Mouse (Mus musculus) midbrain, postnatal 0 days (tissue): Measurements from ENCODE around the gene Tfap2a. TPM values are rescaled to one million over a fixed set of nuclear protein-coding genes. Genes with fewer than 3 reads are reported as not detected.

Experiments used
- ATAC-seq: fragments of 200-750 bp; cut with Nextera tagmentation; 2 replicates; pipeline ENCODE4 v1.8.0; 2017; ENCODE audit warnings: moderate number of reproducible peaks, mild to moderate bottlenecking, moderate TSS enrichment, moderate library complexity; ENCODE audit not compliant: low FRiP score
- DNase-seq: peaks from one replicate; pipeline ENCODE4 v3.0.0-alpha.2; 2015; ENCODE audit warnings: low spot score
- H3K27ac ChIP-seq: fragments of 300-500 bp; sonication (generic); 2 replicates; pipeline ENCODE4 v1.5.1; 2014; ENCODE audit warnings: low read depth, mild to moderate bottlenecking, low read length, mixed read lengths
- H3K27me3 ChIP-seq: fragments of 300-500 bp; sonication (generic); 2 replicates; pipeline ENCODE4 v1.6.1; 2014; ENCODE audit warnings: low read length, control low read depth, mixed read lengths; ENCODE audit not compliant: insufficient read depth
- H3K36me3 ChIP-seq: fragments of 300-500 bp; sonication (generic); 2 replicates; pipeline ENCODE4 v1.6.1; 2014; ENCODE audit warnings: low read length, control low read depth, mixed read lengths; ENCODE audit not compliant: insufficient read depth
- H3K4me1 ChIP-seq: fragments of 300-500 bp; sonication (generic); 2 replicates; pipeline ENCODE4 v1.6.1; 2014; ENCODE audit warnings: mild to moderate bottlenecking, control low read depth, antibody characterized with exemption, low read length, mixed read lengths; ENCODE audit not compliant: insufficient read depth
- H3K4me2 ChIP-seq: fragments of 300-500 bp; sonication (generic); 2 replicates; pipeline ENCODE4 v1.6.1; 2014; ENCODE audit warnings: low read depth, mild to moderate bottlenecking, low read length, mixed read lengths; ENCODE audit not compliant: poor library complexity, severe bottlenecking
- H3K4me3 ChIP-seq: fragments of 300-500 bp; sonication (generic); 2 replicates; pipeline ENCODE4 v1.5.1; 2014; ENCODE audit warnings: low read depth, mild to moderate bottlenecking, low read length, moderate library complexity
- H3K9ac ChIP-seq: fragments of 300-500 bp; sonication (generic); replicated peaks from 2 replicates; pipeline ENCODE4 v1.6.1; 2014; ENCODE audit warnings: mild to moderate bottlenecking, low read length, moderate library complexity, mixed read lengths; ENCODE audit not compliant: poor library complexity, severe bottlenecking
- H3K9me3 ChIP-seq: fragments of 300-500 bp; sonication (generic); 2 replicates; pipeline ENCODE4 v1.6.1; 2016; ENCODE audit warnings: low read length, control low read depth
- CTCF ChIP-seq: IDR thresholded peaks from 2 replicates; pipeline ENCODE4 v1.5.1; 2016; ENCODE audit warnings: antibody characterized with exemption, mild to moderate bottlenecking
- WGBS: fragments of 180-500 bp; shearing (Covaris S2); extraction: QIAGEN DNeasy Blood & Tissue Kit; methylation state at CpG from one replicate; pipeline ENCODE4 v1.1.7; 2014; 5-methylcytosine and 5-hydroxymethylcytosine counted together
- polyA plus RNA-seq: library from polyadenylated mRNA; unstranded; fragments of >200 nt; fragmentation: Nextera tagmentation; extraction: Ambion mirVana; gene quantifications from 2 replicates; pipeline ENCODE4 v1.2.1, GENCODE M21; 2015
- total RNA-seq: library from RNA; depleted of rRNA; stranded (reverse); fragments of >200 nt; gene quantifications from 2 replicates; pipeline ENCODE4 v1.2.3, GENCODE M21; 2014

The Tfap2a gene
- total and polyA plus RNA-seq, 2 experiments from 2014 or later = 2.0 to 4.0 TPM

GRCm38 (mm10) chr13:40732085-40732484 is 6.1 kb downstream of the Tfap2a start:
- Histone ChIP-seq H3K27me3 (peaks cover 58% of the 10 kb centered on the region), H3K27ac (no peak overlapping the region), H3K4me2 (peak overlapping the region; percentile 12)

DNA sequence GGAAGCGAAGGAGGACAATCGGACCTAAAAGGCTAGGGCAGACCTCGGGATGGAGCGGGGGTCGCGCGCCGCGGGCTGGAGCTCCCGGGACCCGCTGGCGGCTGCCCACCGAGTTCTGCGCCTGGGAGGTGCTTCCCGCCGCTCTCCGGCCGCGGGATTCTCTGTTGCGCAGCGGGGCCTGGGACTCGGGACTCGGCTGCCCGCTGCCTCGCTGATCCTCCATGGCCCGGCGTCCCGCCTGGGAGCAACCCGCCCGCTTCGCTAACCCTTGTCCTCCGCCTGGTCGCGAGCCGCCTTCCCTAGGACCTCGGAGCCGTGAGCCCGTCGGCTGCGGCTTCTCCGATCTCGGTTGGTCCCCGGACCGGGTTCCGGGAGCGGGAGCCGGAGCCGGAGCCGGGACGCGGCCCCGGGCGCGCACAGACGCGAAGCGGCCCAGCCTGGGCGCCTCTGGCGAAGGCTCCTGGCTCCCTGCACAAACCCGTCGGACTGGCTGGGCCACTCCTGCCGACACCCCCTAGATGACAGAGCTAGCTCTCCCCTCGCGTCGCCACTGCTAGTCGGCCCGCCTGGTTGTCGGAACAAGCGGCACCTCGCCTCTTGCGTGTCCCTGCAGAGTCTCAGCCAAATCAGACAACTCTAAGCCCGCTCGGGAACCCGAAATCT is 6.9 kb downstream of the Tfap2a start:
- DNase-seq = no peak
- no peaks in the 10 kb centered on the region for H3K9me3 ChIP-seq
- WGBS = 0% methylated on average over 61 of the region's 74 CpGs
- H3K4me2 ChIP-seq = peak overlapping the region; percentile 51
- peaks cover 56% of the 10 kb centered on the region for H3K27me3 ChIP-seq
- TF ChIP-seq CTCF = no peak
- H3K36me3 ChIP-seq = no peaks in the 10 kb centered on the region
- ATAC-seq = peak; percentile 28
- H3K9ac ChIP-seq = no peak overlapping the region
- H3K4me1 ChIP-seq = no peaks in the 10 kb centered on the region
- peak overlapping the region; percentile 33 for H3K4me3 ChIP-seq
- H3K27ac ChIP-seq = no peak overlapping the region

More at GRCm38 (mm10) chr13:40732085-40732484, 6.1 kb downstream of the Tfap2a start:
- WGBS = 2% methylated on average over 11 of the region's 11 CpGs
- ATAC-seq (no peak), DNase-seq (no peak)
- H3K9me3 ChIP-seq = no peaks in the 10 kb centered on the region
- no peaks in the 10 kb centered on the region for H3K36me3 ChIP-seq
- H3K9ac ChIP-seq = no peak overlapping the region
- H3K4me3 ChIP-seq = peak overlapping the region; percentile 33
- TF ChIP-seq CTCF = no peak
- H3K4me1 ChIP-seq = no peaks in the 10 kb centered on the region

DNA sequence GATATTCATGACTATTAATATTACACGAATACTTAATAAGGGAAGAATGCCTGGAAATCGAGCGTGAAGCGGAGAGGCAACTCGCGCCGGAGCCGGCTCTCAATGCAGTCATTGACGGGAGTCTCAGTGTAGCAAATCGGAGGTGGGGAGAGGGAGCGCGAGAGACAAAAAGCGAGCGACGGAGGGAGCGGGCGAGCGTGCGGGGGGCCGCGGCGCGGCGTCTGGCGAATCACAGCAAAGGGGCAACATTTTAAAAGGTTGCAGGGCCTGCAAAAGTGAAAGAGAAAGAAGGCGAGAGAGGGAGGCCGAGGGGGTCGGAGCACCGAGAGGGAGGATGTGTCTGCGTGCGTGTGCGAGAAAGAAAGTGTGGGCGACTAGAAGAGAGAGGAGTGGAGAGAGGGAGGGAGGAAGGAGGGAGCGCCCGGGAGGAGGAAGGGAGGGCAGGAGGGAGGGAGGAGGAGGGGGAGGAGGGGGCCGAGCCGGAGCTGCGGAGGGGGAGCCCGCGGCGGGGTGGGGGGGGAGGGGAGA is 7.5 kb downstream of the Tfap2a start:
- peak; percentile 75 for DNase-seq
- H3K9ac ChIP-seq = no peak overlapping the region
- peak overlapping the region; percentile 33 for H3K4me3 ChIP-seq
- H3K27me3 ChIP-seq = peaks cover 51% of the 10 kb centered on the region
- H3K4me2 ChIP-seq = peak overlapping the region; percentile 51
- under 1% methylated on average over 38 of the region's 41 CpGs for whole genome bisulfite sequencing
- no peak overlapping the region for H3K27ac ChIP-seq
- peak; percentile 66 for ATAC-seq
- H3K36me3 ChIP-seq = no peaks in the 10 kb centered on the region
- H3K4me1 ChIP-seq = no peaks in the 10 kb centered on the region
- no peaks in the 10 kb centered on the region for H3K9me3 ChIP-seq
- no peak for TF ChIP-seq CTCF

- Histone ChIP-seq H3K27ac (no peak overlapping the region; the same call in 1 of the 2 replicates), H3K9me3 (no peaks in the 10 kb centered on the region), H3K4me2 (peak overlapping the region; percentile 18; the same call in 1 of the 2 replicates), H3K9ac (no peak overlapping the region; the same call in 1 of the 2 replicates), H3K27me3 (peaks cover 47% of the 10 kb centered on the region), H3K4me1 (no peaks in the 10 kb centered on the region), H3K36me3 (no peaks in the 10 kb centered on the region), H3K4me3 (peak overlapping the region; percentile 33)
- WGBS = under 1% methylated on average over 52 of the region's 52 CpGs
- ATAC-seq = no peak
- TF ChIP-seq CTCF = no peak
- no peak for DNase-seq
Observed at GRCm38 (mm10) chr13:40729592-40730431, 8.4 kb downstream of the Tfap2a start.

DNA sequence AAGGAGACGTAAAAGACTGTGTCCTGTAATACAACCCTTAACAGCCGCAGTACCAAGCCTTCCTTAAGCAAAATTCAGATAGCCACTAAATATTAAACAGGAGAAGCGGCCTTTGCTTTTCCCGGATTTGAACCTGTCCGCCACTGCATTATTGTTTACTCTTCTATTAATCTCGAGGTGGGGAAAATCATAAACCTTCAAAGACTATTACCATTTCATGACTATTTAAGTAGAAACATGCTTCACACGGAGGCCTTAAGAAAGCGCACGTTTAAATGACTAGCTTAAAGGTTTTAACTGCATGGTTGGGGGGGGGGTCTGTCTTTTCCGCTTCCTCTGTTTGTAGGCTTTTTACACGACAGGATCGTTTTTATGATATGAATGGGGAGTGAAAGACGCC is 9.1 kb downstream of the Tfap2a start:
- no peaks in the 10 kb centered on the region for H3K4me1 ChIP-seq
- peak overlapping the region; percentile 33 for H3K4me3 ChIP-seq
- H3K4me2 ChIP-seq = no peak overlapping the region
- H3K9me3 ChIP-seq = no peaks in the 10 kb centered on the region
- no peaks in the 10 kb centered on the region for H3K36me3 ChIP-seq
- H3K27ac ChIP-seq = no peak overlapping the region
- 1% methylated on average over 13 of the region's 13 CpGs for WGBS
- H3K27me3 ChIP-seq = peaks cover 51% of the 10 kb centered on the region
- ATAC-seq (no peak), DNase-seq (no peak)
- no peak overlapping the region for H3K9ac ChIP-seq
- no peak for TF ChIP-seq CTCF
